Mouse (Mus musculus): Measurements from ENCODE around the gene Ranbp10. TPM values are rescaled to one million over a fixed set of nuclear protein-coding genes. Genes with fewer than 3 reads are reported as not detected.

The Ranbp10 gene
- polyA plus RNA-seq, 1 experiment from 2014 or later: 11.2 TPM

- WGBS: 24% methylated on average over 15 of the region's 15 CpGs
- Histone ChIP-seq H3K4me1 (ENCODE audit: control insufficient read depth, insufficient read depth, low read length) (no peaks in the 10 kb centered on the region), H3K27me3 (ENCODE audit: control insufficient read depth, insufficient read depth, low read length) (no peaks in the 10 kb centered on the region), H3K27ac (replicated peaks; ENCODE audit: low read depth, low read length) (0 out of 2 replicates have a peak overlapping the region, but pooled peaks have one; percentile 75), H3K9ac (replicated peaks; ENCODE audit: low read length) (peak overlapping the region; percentile 85), H3K4me2 (ENCODE audit: low read depth, low read length) (peak overlapping the region; percentile 96), H3K4me3 (ENCODE audit: low read depth, low read length) (peak overlapping the region; percentile 83), H3K36me3 (replicated peaks; ENCODE audit: control insufficient read depth, insufficient read depth, low read depth, low read length) (no peaks in the 10 kb centered on the region), H3K9me3 (replicated peaks; ENCODE audit: control insufficient read depth, low read length) (no peaks in the 10 kb centered on the region)
- DNase-seq (ENCODE audit: low spot score) (peak; percentile 11), ATAC-seq (replicated peaks; ENCODE audit: insufficient number of reproducible peaks, low FRiP score, low TSS enrichment, low read depth) (no peak)
Measured at GRCm38 (mm10) chr8:105856168-105856835, 29.2 kb upstream of the Ranbp10 start.

GRCm38 (mm10) chr8:105855248-105856167 lies 28.4 kb upstream of the Ranbp10 start:
- peak; percentile 1; the same call in 1 of the 2 replicates for ATAC-seq (replicated peaks; ENCODE audit: insufficient number of reproducible peaks, low FRiP score, low TSS enrichment, low read depth)
- under 1% methylated on average over 71 of the region's 71 CpGs for WGBS
- Histone ChIP-seq H3K27me3 (ENCODE audit: control insufficient read depth, insufficient read depth, low read length) (no peaks in the 10 kb centered on the region), H3K36me3 (replicated peaks; ENCODE audit: control insufficient read depth, insufficient read depth, low read depth, low read length) (no peaks in the 10 kb centered on the region), H3K4me3 (ENCODE audit: low read depth, low read length) (peak overlapping the region; percentile 83), H3K9ac (replicated peaks; ENCODE audit: low read length) (peak overlapping the region; percentile 85), H3K9me3 (replicated peaks; ENCODE audit: control insufficient read depth, low read length) (no peaks in the 10 kb centered on the region), H3K4me2 (ENCODE audit: low read depth, low read length) (peak overlapping the region; percentile 96), H3K4me1 (ENCODE audit: control insufficient read depth, insufficient read depth, low read length) (no peaks in the 10 kb centered on the region; the same call in 1 of the 2 replicates), H3K27ac (replicated peaks; ENCODE audit: low read depth, low read length) (peak overlapping the region; percentile 75)
- DNase-seq (ENCODE audit: low spot score): no peak

- peak; percentile 95 for DNase-seq (ENCODE audit: low spot score)
- Histone ChIP-seq H3K4me1 (ENCODE audit: control insufficient read depth, insufficient read depth, low read length) (peaks cover 2% of the 10 kb centered on the region; the same call in 1 of the 2 replicates), H3K9ac (replicated peaks; ENCODE audit: low read length) (peak within 1 kb of the TSS; percentile 85), H3K36me3 (replicated peaks; ENCODE audit: control insufficient read depth, insufficient read depth, low read depth, low read length) (no peaks in the 10 kb centered on the region), H3K27me3 (ENCODE audit: control insufficient read depth, insufficient read depth, low read length) (no peaks in the 10 kb centered on the region), H3K27ac (replicated peaks; ENCODE audit: low read depth, low read length) (peak within 1 kb of the TSS; percentile 75), H3K4me2 (ENCODE audit: low read depth, low read length) (peak within 1 kb of the TSS; percentile 96), H3K4me3 (ENCODE audit: low read depth, low read length) (peak within 1 kb of the TSS; percentile 83), H3K9me3 (replicated peaks; ENCODE audit: control insufficient read depth, low read length) (no peaks in the 10 kb centered on the region)
- under 1% methylated on average over 43 of the region's 43 CpGs for WGBS
- peak; percentile 88 for ATAC-seq (replicated peaks; ENCODE audit: insufficient number of reproducible peaks, low FRiP score, low TSS enrichment, low read depth)
Measured at GRCm38 (mm10) chr8:105854715-105855216, 27.6 kb upstream of the Ranbp10 start, which contains the start of gene Thap11. Thap11 (plus strand) TSS chr8:105855132.

GRCm38 (mm10) chr8:105854303-105854702 lies 27.2 kb upstream of the Ranbp10 start:
- Histone ChIP-seq H3K27ac (replicated peaks; ENCODE audit: low read depth, low read length) (no peak overlapping the region), H3K9ac (replicated peaks; ENCODE audit: low read length) (peak overlapping the region; percentile 85), H3K4me2 (ENCODE audit: low read depth, low read length) (peak overlapping the region; percentile 19), H3K36me3 (replicated peaks; ENCODE audit: control insufficient read depth, insufficient read depth, low read depth, low read length) (no peaks in the 10 kb centered on the region), H3K4me3 (ENCODE audit: low read depth, low read length) (peak overlapping the region; percentile 83), H3K9me3 (replicated peaks; ENCODE audit: control insufficient read depth, low read length) (no peaks in the 10 kb centered on the region), H3K4me1 (ENCODE audit: control insufficient read depth, insufficient read depth, low read length) (peaks cover 2% of the 10 kb centered on the region; the same call in 1 of the 2 replicates), H3K27me3 (ENCODE audit: control insufficient read depth, insufficient read depth, low read length) (no peaks in the 10 kb centered on the region)
- 26% methylated on average over 8 of the region's 8 CpGs for WGBS
- DNase-seq (ENCODE audit: low spot score): no peak
- ATAC-seq (replicated peaks; ENCODE audit: insufficient number of reproducible peaks, low FRiP score, low TSS enrichment, low read depth): no peak; the same call in none of the 2 replicates

- Histone ChIP-seq H3K4me2 (ENCODE audit: low read depth, low read length) (no peak within 1 kb of the TSS), H3K4me3 (ENCODE audit: low read depth, low read length) (no peak within 1 kb of the TSS), H3K9me3 (replicated peaks; ENCODE audit: control insufficient read depth, low read length) (no peaks in the 10 kb centered on the region), H3K27me3 (ENCODE audit: control insufficient read depth, insufficient read depth, low read length) (no peaks in the 10 kb centered on the region), H3K4me1 (ENCODE audit: control insufficient read depth, insufficient read depth, low read length) (peaks cover 2% of the 10 kb centered on the region; the same call in 1 of the 2 replicates), H3K9ac (replicated peaks; ENCODE audit: low read length) (no peak within 1 kb of the TSS), H3K36me3 (replicated peaks; ENCODE audit: control insufficient read depth, insufficient read depth, low read depth, low read length) (peaks cover under 1% of the 10 kb centered on the region; the same call in 1 of the 2 replicates), H3K27ac (replicated peaks; ENCODE audit: low read depth, low read length) (no peak within 1 kb of the TSS)
- DNase-seq (ENCODE audit: low spot score) (no peak), ATAC-seq (replicated peaks; ENCODE audit: insufficient number of reproducible peaks, low FRiP score, low TSS enrichment, low read depth) (no peak)
- WGBS: 88% methylated on average over 3 of the region's 3 CpGs
Measured at GRCm38 (mm10) chr8:105853178-105853577, 26.0 kb upstream of the Ranbp10 start, which contains the start of gene Cenpt. Cenpt (minus strand) TSS chr8:105853278.

GRCm38 (mm10) chr8:105852146-105852729 lies 25.1 kb upstream of the Ranbp10 start:
- no peak overlapping the region for H3K9ac ChIP-seq (replicated peaks; ENCODE audit: low read length)
- no peaks in the 10 kb centered on the region for H3K9me3 ChIP-seq (replicated peaks; ENCODE audit: control insufficient read depth, low read length)
- H3K27ac ChIP-seq (replicated peaks; ENCODE audit: low read depth, low read length): no peak overlapping the region
- H3K4me1 ChIP-seq (ENCODE audit: control insufficient read depth, insufficient read depth, low read length): peaks cover 2% of the 10 kb centered on the region; the same call in 1 of the 2 replicates
- no peak for ATAC-seq (replicated peaks; ENCODE audit: insufficient number of reproducible peaks, low FRiP score, low TSS enrichment, low read depth)
- H3K4me2 ChIP-seq (ENCODE audit: low read depth, low read length): no peak overlapping the region
- 81% methylated on average over 12 of the region's 12 CpGs for WGBS
- no peaks in the 10 kb centered on the region for H3K27me3 ChIP-seq (ENCODE audit: control insufficient read depth, insufficient read depth, low read length)
- peaks cover 2% of the 10 kb centered on the region; the same call in 1 of the 2 replicates for H3K36me3 ChIP-seq (replicated peaks; ENCODE audit: control insufficient read depth, insufficient read depth, low read depth, low read length)
- DNase-seq (ENCODE audit: low spot score): no peak
- H3K4me3 ChIP-seq (ENCODE audit: low read depth, low read length): no peak overlapping the region

GRCm38 (mm10) chr8:105851651-105852143 lies 24.5 kb upstream of the Ranbp10 start:
- Histone ChIP-seq H3K4me3 (ENCODE audit: low read depth, low read length) (peak overlapping the region; percentile 73), H3K36me3 (replicated peaks; ENCODE audit: control insufficient read depth, insufficient read depth, low read depth, low read length) (peaks cover 5% of the 10 kb centered on the region), H3K4me2 (ENCODE audit: low read depth, low read length) (peak overlapping the region; percentile 56), H3K9ac (replicated peaks; ENCODE audit: low read length) (peak overlapping the region; percentile 80), H3K27me3 (ENCODE audit: control insufficient read depth, insufficient read depth, low read length) (no peaks in the 10 kb centered on the region), H3K4me1 (ENCODE audit: control insufficient read depth, insufficient read depth, low read length) (peaks cover 2% of the 10 kb centered on the region; the same call in 1 of the 2 replicates), H3K27ac (replicated peaks; ENCODE audit: low read depth, low read length) (peak overlapping the region; percentile 52), H3K9me3 (replicated peaks; ENCODE audit: control insufficient read depth, low read length) (no peaks in the 10 kb centered on the region)
- under 1% methylated on average over 34 of the region's 34 CpGs for WGBS
- DNase-seq (ENCODE audit: low spot score) (peak; percentile 97), ATAC-seq (replicated peaks; ENCODE audit: insufficient number of reproducible peaks, low FRiP score, low TSS enrichment, low read depth) (peak; percentile 77)
